Mouse (Mus musculus) cerebellum, adult (tissue): ENCODE data around the gene Zdhhc5.
A peak's percentile ranks its signal among the peaks of the same experiment; 100 is the strongest.
"Not testable (repeated sequence)": the region's sequence is repeated elsewhere in the genome, so short reads cannot be mapped to it uniquely, and the experiment has no call there.

ENCODE experiments used
- ATAC-seq: cut with Nextera tagmentation; 2 replicates; pipeline ENCODE4 v1.9.2; 2017; ENCODE audit warnings: mild to moderate bottlenecking, moderate library complexity, mixed read lengths; ENCODE audit not compliant: insufficient number of reproducible peaks, low FRiP score, low TSS enrichment

The Zdhhc5 gene

GRCm38 (mm10) chr2:84735346-84735920, 20.5 kb upstream of the Zdhhc5 start:
- ATAC-seq = no peak

DNA sequence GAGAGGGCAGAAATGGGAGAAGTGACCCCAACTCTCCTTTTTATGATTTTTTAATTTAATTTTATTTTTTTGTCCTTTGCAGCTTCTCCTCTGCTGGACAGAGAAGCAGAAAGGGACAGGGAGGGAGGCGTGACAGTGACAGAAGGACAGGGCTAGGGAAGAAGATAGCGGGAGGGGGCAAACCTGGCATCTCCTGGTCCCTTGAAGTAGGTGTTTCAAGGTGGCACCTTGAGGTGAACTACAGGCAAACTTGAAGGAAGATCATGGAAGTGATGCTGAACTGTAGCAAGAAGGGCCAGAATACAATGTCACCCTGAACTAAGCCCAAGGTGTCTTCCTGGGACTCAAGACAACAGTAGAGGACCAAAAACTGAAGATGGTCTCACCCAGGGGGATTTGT, 19.9 kb upstream of the Zdhhc5 start:
- no peak for ATAC-seq

DNA sequence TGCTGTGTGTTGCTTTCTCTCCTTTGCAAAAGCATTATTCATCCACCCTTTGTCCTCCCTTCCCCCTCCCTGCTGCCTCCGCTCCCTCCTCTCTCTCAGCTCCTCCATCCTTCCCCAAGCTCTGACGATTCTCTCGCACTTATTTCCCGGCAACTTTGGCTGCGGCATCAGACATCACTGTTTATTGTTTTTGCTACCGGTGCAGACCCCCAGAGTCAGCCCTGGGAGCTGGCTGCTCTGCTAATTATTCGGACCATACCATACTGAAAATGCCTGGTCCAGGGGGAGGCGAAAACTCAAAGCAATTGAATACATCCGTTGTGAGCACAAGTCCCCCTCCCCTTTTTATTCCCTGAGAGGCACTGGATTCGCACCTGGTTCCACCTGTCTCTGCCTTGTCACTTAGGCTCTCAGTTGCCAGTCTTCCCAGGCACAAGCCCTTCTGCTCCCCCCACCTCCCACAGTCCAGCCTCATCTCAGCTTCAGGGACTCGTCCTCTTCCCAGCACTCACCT, 19.4 kb upstream of the Zdhhc5 start:
- ATAC-seq = peak; percentile 37

DNA sequence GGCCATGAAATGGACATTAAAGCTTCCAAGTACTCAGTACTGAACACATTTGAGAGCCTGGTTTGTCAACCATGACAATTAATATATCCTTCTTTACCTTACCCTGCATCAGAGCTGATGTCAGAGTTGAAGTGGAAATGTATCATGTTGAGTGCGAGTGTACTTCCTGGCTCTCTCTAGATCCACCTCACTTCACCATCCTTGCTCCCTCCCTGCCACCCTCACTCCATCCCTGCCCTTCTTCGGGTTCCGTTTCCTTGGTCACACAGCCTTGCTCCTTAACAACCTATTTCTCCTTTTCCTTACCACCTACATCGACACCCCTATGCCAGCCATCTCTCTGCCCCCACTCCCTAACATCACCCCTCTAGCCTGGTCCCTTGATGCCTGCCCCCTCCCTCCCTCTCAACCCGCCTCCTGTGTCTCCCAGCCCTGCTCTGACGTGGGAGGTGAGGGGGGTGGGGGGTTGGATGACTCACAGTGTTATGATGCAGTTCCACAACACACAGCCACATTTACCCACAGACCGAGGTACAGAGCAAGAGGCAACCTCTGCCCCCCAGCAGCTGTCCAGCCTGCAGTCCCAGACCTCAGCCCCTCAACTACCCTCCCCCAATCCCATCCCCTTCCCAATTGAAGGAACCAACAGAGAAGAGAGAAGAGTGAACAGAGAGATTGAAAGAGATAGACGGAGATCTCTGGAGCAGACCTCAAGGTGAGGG, 18.8 kb upstream of the Zdhhc5 start, which contains the start of gene Ypel4:
TSS of gene Ypel4 (plus strand) at position 480 of the 722 bp plus-strand sequence.
- ATAC-seq = peak; percentile 86

GRCm38 (mm10) chr2:84732394-84732793, 17.4 kb upstream of the Zdhhc5 start:
- ATAC-seq = no peak

- ATAC-seq = no peak
Measured at GRCm38 (mm10) chr2:84731206-84731605, 16.2 kb upstream of the Zdhhc5 start.

GRCm38 (mm10) chr2:84728191-84728590, 13.2 kb upstream of the Zdhhc5 start:
- ATAC-seq = not testable (repeated sequence)

DNA sequence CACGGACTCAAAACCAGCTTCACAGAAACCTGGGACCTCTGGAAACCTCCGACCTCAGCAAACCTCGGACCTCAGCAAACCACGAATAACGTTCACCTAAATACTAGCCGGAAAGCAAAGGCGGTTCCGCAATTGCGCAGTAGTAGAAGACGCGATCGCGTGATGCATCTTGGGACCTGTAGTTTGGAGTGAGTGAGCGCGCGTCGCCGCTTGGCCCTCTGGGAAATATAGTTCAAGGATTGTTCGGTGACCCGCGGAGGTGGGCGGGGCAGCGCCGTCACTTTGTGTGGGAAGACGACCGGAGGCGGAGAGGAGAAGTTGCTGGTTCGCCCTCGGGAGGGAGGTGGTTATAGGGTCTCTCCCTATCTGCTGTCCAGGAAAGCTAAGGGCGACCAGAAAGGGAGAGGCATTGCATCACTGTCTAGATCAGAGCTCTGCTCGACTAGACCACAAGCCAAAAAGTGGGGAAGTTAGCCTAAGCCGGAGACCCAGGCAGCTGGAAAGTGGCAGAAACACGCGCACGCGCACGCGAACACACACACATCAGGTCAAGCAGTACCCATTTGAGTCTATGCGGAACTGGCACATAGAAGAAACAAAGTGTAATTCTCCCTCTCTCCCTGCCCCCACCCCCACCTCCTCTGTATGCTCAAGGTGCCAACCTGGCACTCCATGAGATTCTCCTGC, 12.3 kb upstream of the Zdhhc5 start, which contains the start of gene Clp1:
TSS of gene Clp1 (minus strand) at position 179 of the 687 bp plus-strand sequence.
- ATAC-seq = peak; percentile 94

GRCm38 (mm10) chr2:84726716-84727115, 11.7 kb upstream of the Zdhhc5 start:
- ATAC-seq = no peak

DNA sequence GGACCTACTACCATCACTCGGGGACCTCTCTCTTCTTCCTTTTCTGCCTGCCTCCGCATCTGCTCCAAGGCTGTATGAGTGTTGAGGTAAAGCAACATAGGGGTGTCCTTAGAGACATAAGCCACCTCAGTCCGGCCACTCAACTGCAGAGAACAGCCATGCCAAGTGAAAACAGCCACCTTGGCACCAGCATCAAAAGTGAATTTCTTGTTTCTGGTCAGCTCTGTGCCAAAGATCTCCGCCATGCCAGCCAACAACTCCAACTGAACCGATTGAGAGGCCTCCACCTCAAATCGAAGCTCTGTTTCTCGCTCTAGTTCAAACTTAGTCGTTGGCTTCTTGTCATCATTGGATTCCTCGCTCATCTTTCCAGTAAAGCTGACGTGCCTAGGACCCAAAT, 10.8 kb upstream of the Zdhhc5 start:
- ATAC-seq = no peak

DNA sequence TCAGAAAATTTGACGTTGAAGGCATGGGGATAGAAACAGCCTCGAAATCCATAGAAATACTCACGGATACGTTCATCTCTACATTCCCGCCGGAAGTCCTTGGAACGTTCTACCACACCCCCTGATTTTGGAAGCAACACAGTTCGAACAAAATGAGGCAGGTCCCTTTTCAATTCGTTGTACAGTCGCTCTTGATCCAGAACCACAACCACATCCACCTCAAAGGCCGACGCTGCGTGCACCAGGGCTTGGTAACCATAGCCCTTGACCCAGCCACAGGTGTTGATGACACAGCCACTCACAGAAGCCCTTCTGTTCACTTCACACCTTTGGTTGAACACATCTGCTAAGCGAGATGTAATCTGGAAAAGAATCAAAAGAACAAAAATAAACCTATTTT, 8.9 kb upstream of the Zdhhc5 start:
- ATAC-seq = no peak

GRCm38 (mm10) chr2:84721182-84721581, 6.2 kb upstream of the Zdhhc5 start:
- ATAC-seq = no peak

DNA sequence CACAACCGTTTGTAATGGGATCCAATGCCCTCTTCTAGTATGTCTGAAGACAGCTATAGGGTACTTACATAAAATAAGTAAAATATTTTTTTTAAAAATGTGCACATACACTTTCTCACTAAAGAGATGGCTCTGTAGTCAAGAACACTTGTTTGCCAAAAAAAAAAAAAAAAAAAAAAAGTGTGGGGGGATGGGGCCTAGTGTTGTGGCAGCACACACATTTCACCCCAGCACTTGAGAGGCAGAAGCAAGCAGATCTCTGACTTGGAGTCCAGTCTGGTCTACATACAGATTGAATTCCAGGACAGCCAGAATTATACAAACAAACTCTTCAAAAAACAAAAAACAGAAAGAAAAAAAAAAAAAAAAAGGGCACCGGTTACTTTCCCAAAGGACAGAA, 5.7 kb upstream of the Zdhhc5 start:
- ATAC-seq = no peak

DNA sequence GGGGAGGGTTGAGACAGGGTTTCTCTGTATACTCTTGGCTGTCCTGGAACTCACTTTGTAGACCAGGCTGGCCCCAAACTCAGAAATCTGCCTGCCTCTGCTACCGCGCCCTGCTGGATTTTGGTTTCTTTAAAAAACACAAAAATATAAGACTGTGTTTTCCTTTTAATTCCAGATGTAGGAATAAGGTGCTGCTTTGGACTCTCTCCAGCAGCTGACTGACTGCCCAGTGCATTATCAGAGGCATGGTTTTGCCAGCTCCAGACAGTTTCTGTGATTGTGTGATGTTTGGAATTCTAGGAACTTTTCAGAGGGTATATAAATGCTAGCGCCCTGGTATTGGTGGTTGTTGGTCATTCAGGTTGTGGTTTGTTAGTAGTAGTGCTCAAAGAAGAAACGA, 2.4 kb upstream of the Zdhhc5 start:
- ATAC-seq = no peak

DNA sequence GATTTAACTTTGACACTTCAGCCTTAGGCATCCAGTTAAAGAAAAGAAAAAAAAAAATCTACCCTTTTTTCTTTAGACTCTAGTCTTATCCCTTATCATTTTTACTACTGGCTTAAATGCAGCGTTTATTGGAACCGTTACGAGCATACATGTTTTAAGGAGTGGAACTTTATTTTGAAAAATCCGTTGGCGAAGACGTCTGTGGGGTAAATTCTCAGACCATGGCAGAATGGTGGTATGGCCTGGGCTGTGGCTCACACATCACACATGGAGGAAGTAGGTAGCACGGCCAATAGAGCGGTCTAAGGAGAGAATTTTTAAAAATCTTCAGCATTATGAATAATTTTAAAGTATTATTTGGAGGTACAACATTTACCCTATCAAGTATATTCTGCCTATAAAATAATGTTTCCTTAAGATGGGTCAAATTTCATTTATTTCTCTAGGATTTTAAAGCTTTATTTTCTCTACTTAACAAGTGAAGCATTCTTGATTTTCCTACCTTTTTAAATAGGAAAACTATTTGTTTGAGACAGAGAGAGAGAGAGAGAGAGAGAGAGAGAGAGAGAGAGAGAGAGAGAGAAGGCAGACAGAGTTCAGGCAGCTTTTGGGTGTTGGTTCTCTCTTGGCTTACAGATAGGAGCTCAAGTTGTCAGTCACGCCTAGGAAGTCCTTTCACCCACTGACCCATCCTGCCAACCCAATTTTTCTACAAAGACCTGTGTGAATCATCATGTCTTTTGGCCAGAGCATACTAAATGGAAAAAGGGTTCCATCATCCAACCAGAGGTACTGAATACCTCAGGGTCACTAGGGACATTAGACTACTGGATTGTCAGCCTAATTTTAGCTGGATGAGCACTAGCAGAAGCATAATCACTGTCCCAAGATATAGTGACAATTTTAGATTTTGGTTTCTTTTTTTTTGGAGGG, 1.7 kb upstream of the Zdhhc5 start:
- no peak for ATAC-seq

GRCm38 (mm10) chr2:84715562-84716361, 782 bp upstream of the Zdhhc5 start:
- peak; percentile 92 for ATAC-seq

DNA sequence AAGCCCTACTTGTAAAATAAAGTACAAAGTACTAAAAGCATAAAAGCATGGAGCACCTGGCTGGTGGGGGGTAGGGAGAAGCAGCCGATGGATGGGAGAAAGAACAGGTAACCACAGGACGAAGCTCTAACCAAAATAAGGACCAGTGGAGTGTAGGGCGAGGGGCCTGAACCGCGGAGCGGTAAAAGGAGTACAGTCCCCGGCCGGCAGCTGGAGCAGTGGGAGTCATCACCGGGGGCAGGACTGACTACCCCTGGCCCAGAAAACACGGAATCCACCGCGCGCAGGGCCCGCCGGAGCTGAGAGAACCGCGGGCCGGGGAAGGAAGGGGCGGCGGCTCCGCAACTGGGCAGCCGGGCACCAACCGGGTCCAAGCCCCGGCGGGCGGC, 564 bp downstream of the Zdhhc5 start:
- ATAC-seq = no peak

DNA sequence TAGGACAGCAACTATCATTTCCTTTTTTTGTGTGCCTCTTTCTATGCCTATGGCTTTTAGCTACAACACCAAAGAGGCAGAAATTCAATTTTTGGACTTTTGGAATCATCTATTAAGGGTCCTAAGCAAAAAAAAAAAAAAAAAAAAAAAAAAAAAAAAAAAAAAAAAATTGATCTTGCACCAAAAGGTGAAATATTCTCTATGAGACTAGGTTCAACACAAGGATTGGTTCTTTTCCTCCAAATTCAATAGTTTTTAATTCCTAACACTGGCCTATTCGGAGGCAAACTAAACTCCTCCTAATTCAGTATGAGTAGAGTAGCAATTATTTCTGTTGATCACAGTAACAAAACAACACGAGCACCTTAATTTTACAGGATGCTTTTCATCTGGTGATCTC, 3.1 kb downstream of the Zdhhc5 start:
- ATAC-seq = no peak

DNA sequence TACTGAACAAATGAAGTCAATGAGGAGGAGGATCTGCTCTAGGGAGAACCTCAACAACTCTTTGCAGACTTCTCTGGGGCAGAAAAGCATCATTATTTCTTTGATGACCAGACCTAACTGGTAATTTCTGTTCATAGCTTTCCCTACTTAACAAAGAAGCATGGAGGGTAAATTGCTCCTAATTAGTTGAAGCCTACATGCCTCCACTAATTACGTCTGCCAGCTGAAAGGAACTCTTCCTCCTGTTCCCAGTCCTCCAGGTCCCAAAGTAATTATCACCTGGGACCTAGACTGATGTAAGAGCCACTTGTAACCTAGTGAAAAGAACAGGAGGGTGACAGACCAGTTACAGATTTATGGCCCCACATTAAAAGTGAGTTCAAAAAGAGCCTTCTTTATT, 7.5 kb downstream of the Zdhhc5 start:
- ATAC-seq = no peak
